Mouse (Mus musculus) naive thymus-derived CD4-positive, alpha-beta T cell, adult 5 months (primary cell): ENCODE measurements around the gene Tbc1d8b. TPM values are rescaled to one million over a fixed set of nuclear protein-coding genes. Genes with fewer than 3 reads are reported as not detected.

ENCODE experiments used
- polyA plus RNA-seq: library from polyadenylated mRNA; unstranded; fragments of 100-300 nt; shearing (Covaris generic); gene quantifications from one replicate; pipeline ENCODE4 v1.2.1, GENCODE M21; 2017

The Tbc1d8b gene
- 6.3 TPM for polyA plus RNA-seq

DNA sequence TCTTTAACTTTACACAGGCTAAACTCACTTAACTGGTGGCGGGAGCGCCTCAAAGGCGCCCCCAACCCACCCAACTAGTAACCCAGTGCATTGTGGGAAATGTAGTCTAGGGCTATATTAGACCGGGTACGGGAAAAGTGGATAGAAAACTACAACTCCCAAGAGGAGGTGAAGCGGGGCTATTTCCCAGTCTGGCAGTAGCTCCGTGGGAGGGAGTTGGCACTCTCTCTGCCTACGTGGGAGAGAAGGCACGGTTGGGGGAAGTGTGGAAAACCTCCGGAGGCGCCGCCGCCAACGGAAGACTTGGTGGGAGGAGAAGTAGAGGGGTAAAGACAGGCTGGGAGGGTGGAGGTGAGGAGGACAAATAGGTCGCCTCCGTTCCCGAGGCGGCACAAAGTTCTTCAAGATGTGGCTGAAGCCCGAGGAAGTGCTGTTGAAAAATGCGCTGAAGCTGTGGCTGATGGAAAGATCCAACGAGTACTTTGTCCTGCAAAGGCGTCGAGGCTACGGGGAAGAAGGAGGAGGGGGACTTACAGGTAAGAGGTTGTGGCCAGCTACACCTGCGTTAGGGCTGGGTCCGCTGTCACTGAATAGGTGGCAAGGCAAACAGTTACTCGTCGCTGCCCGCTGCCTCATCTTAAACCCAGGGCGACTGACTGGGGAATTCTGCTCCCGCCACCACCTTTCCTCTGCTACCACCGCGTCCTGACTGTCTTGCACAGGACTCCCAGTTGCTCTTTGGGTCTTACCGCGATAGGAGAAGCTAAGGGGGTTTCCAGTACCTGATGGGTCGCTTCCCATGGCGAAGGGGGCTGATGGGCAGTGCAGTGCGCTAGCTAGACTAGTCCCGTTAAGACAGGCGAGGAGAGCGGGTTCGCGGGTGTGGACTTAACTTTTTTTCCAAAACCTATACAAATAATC lies at the start of gene Tbc1d8b:
Tbc1d8b (plus strand) TSS at position 222 of the 921 bp plus-strand sequence.

DNA sequence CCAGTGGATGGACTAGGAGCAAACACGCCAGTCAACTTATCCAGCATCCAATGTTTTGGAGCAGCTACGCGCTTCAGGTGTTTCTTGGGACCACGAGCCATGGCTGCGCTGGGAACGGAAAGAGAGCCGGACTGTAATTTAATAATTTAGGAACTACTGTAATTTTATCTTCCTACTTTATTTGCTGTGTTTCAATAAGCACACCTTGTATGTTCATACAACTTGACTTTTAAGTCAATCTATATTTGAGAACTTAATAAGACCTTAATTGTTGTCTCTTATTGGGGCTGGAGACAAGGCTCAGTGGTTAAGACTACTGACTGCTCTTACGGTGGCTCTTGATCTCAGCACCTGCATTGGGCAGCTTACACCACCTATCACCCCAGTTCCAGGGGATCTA lies 29.6 kb downstream of the Tbc1d8b start, which contains the start of gene Gm15013:
Gm15013 (minus strand) TSS at position 101 of the 400 bp plus-strand sequence.

DNA sequence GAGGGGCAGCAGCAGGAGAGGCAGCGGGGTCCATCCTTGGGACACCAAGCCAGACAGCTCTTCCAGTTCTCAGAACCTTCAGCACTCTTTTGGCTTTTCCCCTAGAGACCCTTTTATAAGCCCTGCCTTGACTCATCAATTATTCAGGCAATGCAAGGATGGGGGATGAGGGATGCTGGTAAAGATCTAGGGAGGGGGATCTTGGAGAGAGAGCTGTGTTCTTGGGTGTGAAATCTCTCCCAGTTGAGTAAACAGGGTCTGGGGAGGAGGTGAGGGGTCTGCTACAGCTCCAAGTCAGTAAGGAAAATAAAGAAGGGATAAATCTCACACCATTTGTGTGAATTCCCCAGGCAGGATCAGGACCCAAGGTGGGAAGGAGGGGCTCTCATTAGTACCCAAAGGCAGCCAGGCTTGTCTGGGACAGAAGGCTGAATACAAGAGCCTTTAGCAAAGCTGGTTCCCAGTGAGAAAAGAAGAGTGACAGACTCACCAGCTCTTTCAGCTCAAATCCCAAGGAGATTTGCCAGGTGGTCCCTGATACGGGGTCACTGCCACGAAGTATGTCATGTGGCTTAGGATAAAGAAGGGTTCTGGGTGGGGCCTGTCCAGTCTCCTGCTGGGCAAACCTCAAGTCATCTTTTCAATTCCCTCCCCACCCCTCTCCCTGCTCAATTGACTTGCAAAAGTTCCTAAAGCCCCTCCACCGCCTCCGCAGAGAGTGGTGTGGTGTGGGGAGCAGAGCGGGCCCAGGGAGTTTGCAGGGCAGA lies 97.7 kb downstream of the Tbc1d8b start, which contains the start of gene Ripply1:
Ripply1 (minus strand) TSS at position 76 of the 767 bp plus-strand sequence.

DNA sequence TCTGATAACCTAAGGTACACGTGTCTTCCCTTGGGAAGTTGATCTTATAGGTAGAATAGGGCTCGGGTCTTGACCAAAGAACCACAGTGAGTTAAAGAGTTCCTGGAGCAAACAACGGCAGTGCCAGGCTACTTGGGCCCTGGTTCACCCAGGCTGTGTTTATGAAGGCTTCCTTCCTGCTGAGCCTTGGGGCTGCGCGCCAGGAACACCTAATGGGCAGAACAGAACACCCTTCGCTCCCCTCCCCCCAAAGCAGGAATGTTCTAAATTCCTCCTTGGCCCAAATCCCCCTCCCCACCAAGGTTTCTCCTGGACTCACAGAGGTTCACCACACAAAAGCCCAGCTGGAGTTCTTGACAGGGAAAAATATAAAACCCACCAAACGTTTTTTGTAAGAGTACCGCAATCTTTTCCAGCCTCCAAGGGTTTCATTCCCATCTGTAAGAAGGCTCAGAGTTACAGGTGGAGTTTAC lies 115.6 kb downstream of the Tbc1d8b start, which contains the start of gene Cldn2:
Cldn2 (plus strand) TSS at position 423 of the 473 bp plus-strand sequence.

Other genes with a start within 250 kb of the Tbc1d8b start
- not detected for gene D330045A20Rik, start 204.6 kb upstream of the Tbc1d8b start, polyA plus RNA-seq
- gene Rnf128, start 121.7 kb upstream of the Tbc1d8b start, polyA plus RNA-seq, result 0.68 TPM
- gene Gm15013, start 29.5 kb downstream of the Tbc1d8b start, polyA plus RNA-seq, result 0.90 TPM
- not detected for gene Ripply1, start 97.4 kb downstream of the Tbc1d8b start, polyA plus RNA-seq
- not detected for gene Cldn2, start 115.8 kb downstream of the Tbc1d8b start, polyA plus RNA-seq
- not detected for gene Morc4, start 186.7 kb downstream of the Tbc1d8b start, polyA plus RNA-seq